Mouse (Mus musculus) liver, postnatal 0 days (tissue): Measurements from ENCODE around the gene Ubap1. TPM values are rescaled to one million over a fixed set of nuclear protein-coding genes. Genes with fewer than 3 reads are reported as not detected.

Source experiments
- ATAC-seq: fragments of 200-750 bp; cut with Nextera tagmentation; 2 replicates; pipeline ENCODE4 v1.8.0; 2017; ENCODE audit warnings: mild to moderate bottlenecking, moderate library complexity
- DNase-seq: peaks from one replicate; pipeline ENCODE4 v3.0.0-alpha.2; 2016
- H3K27ac ChIP-seq: fragments of 300-500 bp; sonication (generic); 2 replicates; pipeline ENCODE4 v1.5.1; 2014; ENCODE audit warnings: antibody characterized with exemption, moderate library complexity, mild to moderate bottlenecking, low read depth
- H3K27me3 ChIP-seq: fragments of 300-500 bp; sonication (generic); 2 replicates; pipeline ENCODE4 v1.6.1; 2014; ENCODE audit warnings: low read length, control low read depth, mixed read lengths; ENCODE audit not compliant: insufficient read depth
- H3K36me3 ChIP-seq: fragments of 300-500 bp; sonication (generic); replicated peaks from 2 replicates; pipeline ENCODE4 v1.6.1; 2014; ENCODE audit warnings: mild to moderate bottlenecking, control low read depth, low read length, moderate library complexity, mixed read lengths; ENCODE audit not compliant: insufficient read depth
- H3K4me1 ChIP-seq: fragments of 300-500 bp; sonication (generic); 2 replicates; pipeline ENCODE4 v1.6.1; 2014; ENCODE audit warnings: antibody characterized with exemption, mild to moderate bottlenecking, control low read depth; ENCODE audit not compliant: insufficient read depth
- H3K4me2 ChIP-seq: fragments of 300-500 bp; sonication (generic); 2 replicates; pipeline ENCODE4 v1.6.1; 2014; ENCODE audit warnings: low read depth, mild to moderate bottlenecking, low read length, moderate library complexity, mixed read lengths
- H3K4me3 ChIP-seq: fragments of 300-500 bp; sonication (generic); 2 replicates; pipeline ENCODE4 v1.5.1; 2014; ENCODE audit warnings: low read depth, low read length
- H3K9ac ChIP-seq: fragments of 300-500 bp; sonication (generic); replicated peaks from 2 replicates; pipeline ENCODE4 v1.6.1; 2014; ENCODE audit warnings: mild to moderate bottlenecking, moderate library complexity
- H3K9me3 ChIP-seq: fragments of 300-500 bp; sonication (generic); 2 replicates; pipeline ENCODE4 v1.6.1; 2016; ENCODE audit warnings: mild to moderate bottlenecking, control low read depth, low read length, mixed read lengths
- CTCF ChIP-seq: sonication (generic); IDR thresholded peaks from 2 replicates; pipeline ENCODE4 v1.5.1; 2016; ENCODE audit warnings: antibody characterized with exemption, low read depth
- EP300 ChIP-seq: IDR thresholded peaks from 2 replicates; pipeline ENCODE4 v1.6.1; 2016; ENCODE audit warnings: antibody characterized with exemption, low read depth, mild to moderate bottlenecking
- WGBS: fragments of 180-500 bp; shearing (Covaris S2); extraction: QIAGEN DNeasy Blood & Tissue Kit; methylation state at CpG from one replicate; pipeline ENCODE4 v1.1.7; 2014; ENCODE audit not compliant: insufficient replicate concordance; 5-methylcytosine and 5-hydroxymethylcytosine counted together
- polyA plus RNA-seq: library from polyadenylated mRNA; unstranded; fragments of >200 nt; fragmentation: Nextera tagmentation; extraction: Ambion mirVana; gene quantifications from 2 replicates; pipeline ENCODE4 v1.2.1, GENCODE M21; 2015

The Ubap1 gene
- polyA plus RNA-seq, 1 experiment from 2014 or later, result 25.6 TPM

- DNase-seq (no peak), ATAC-seq (peak; percentile 54)
- Histone ChIP-seq H3K9me3 (no peaks in the 10 kb centered on the region), H3K4me2 (peak overlapping the region; percentile 71), H3K27me3 (no peaks in the 10 kb centered on the region), H3K4me3 (peak overlapping the region; percentile 91), H3K27ac (peak overlapping the region; percentile 98), H3K9ac (peak overlapping the region; percentile 89), H3K4me1 (peaks cover 8% of the 10 kb centered on the region), H3K36me3 (peaks cover 3% of the 10 kb centered on the region; the same call in 1 of the 2 replicates)
- 2% methylated on average over 27 of the region's 28 CpGs for WGBS
- TF ChIP-seq EP300, result no peak
- TF ChIP-seq CTCF, result no peak
These were observed 399 bp downstream of the Ubap1 start for GRCm38 (mm10) chr4:41349199-41349591.

DNA sequence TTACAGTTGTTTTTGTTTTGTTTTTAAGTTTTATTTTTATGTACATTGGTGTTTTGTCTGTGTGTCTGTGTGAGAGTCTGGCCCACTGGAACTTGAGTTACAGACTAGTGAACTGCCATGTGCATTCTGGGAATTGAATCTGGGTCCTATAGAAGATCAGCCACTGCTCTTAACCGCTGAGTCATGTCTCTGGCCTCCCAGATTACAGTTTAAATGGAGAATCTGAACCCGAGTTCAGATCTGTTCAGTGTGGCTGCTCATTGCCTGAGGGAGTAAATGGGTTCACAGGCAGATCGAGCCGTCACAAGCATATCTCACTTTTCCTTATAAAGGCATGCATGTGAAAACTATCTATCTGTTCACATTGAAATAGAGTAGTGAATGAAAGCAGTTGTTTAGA is 4.0 kb downstream of the Ubap1 start:
- Histone ChIP-seq H3K4me3 (no peak overlapping the region), H3K4me2 (no peak overlapping the region), H3K9ac (no peak overlapping the region), H3K27me3 (no peaks in the 10 kb centered on the region), H3K9me3 (no peaks in the 10 kb centered on the region), H3K27ac (peak overlapping the region; percentile 26), H3K4me1 (peaks cover 15% of the 10 kb centered on the region), H3K36me3 (peaks cover 6% of the 10 kb centered on the region; the same call in 1 of the 2 replicates)
- 67% methylated on average over 4 of the region's 4 CpGs for WGBS
- no peak for TF ChIP-seq CTCF
- peak; percentile 48 for TF ChIP-seq EP300
- no peak for DNase-seq
- ATAC-seq, result peak; percentile 35

- no peak for DNase-seq
These were observed 4.5 kb downstream of the Ubap1 start for GRCm38 (mm10) chr4:41353265-41353664.

GRCm38 (mm10) chr4:41357154-41357553 is 8.4 kb downstream of the Ubap1 start:
- H3K27ac ChIP-seq, result no peak overlapping the region
- H3K4me1 ChIP-seq, result peaks cover 15% of the 10 kb centered on the region
- no peak for TF ChIP-seq CTCF
- no peak for TF ChIP-seq EP300
- ATAC-seq, result no peak
- no peaks in the 10 kb centered on the region for H3K9me3 ChIP-seq
- no peak overlapping the region for H3K9ac ChIP-seq
- no peak overlapping the region for H3K4me3 ChIP-seq
- no peaks in the 10 kb centered on the region for H3K27me3 ChIP-seq
- no peak for DNase-seq
- H3K36me3 ChIP-seq, result peaks cover 3% of the 10 kb centered on the region; the same call in 1 of the 2 replicates
- H3K4me2 ChIP-seq, result no peak overlapping the region
- 90% methylated on average over 2 of the region's 2 CpGs for WGBS

More at GRCm38 (mm10) chr4:41353265-41353664, 4.5 kb downstream of the Ubap1 start:
- TF ChIP-seq CTCF (peak; percentile 9; the same call in 1 of the 2 replicates), EP300 (no peak)
- Histone ChIP-seq H3K4me2 (no peak overlapping the region), H3K27me3 (no peaks in the 10 kb centered on the region), H3K4me1 (peaks cover 19% of the 10 kb centered on the region), H3K9ac (no peak overlapping the region), H3K36me3 (peaks cover 6% of the 10 kb centered on the region; the same call in 1 of the 2 replicates), H3K27ac (peak overlapping the region; percentile 26; the same call in 1 of the 2 replicates), H3K9me3 (no peaks in the 10 kb centered on the region), H3K4me3 (no peak overlapping the region)
- WGBS, result 70% methylated on average over 1 of the region's 1 CpGs
- ATAC-seq, result peak; percentile 35

- DNase-seq (no peak), ATAC-seq (no peak)
- Histone ChIP-seq H3K27ac (0 out of 2 replicates have a peak overlapping the region, but pooled peaks have one; percentile 30), H3K4me2 (no peak overlapping the region), H3K9ac (no peak overlapping the region), H3K27me3 (no peaks in the 10 kb centered on the region), H3K4me3 (no peak overlapping the region), H3K36me3 (peaks cover 3% of the 10 kb centered on the region; the same call in 1 of the 2 replicates), H3K9me3 (no peaks in the 10 kb centered on the region), H3K4me1 (peaks cover 15% of the 10 kb centered on the region)
- TF ChIP-seq EP300 (no peak), CTCF (no peak)
- 68% methylated on average over 2 of the region's 2 CpGs for WGBS
These were observed 9.9 kb downstream of the Ubap1 start for GRCm38 (mm10) chr4:41358669-41359068.

DNA sequence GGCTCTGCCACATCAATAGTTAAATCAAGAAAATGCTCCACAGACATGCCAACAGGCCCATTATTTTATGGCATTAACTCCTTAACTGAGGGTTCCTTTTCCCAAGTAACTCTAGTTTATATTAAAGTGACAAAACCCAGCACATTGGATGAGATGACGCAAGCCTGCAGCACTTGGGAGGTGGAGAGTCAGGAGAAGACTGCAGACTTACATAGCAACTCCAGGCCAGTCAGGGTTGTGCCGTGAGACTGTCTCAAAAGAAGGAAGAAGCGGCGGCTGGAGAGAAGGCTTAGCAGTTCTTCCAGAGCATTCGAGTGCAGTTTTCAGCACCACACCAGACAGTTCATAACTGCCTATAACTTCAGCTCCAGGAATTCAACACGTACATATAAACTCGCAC is 10.6 kb downstream of the Ubap1 start:
- no peak overlapping the region for H3K27ac ChIP-seq
- TF ChIP-seq CTCF, result no peak
- no peak for TF ChIP-seq EP300
- 77% methylated on average over 7 of the region's 7 CpGs for WGBS
- no peak for ATAC-seq
- H3K36me3 ChIP-seq, result peaks cover 3% of the 10 kb centered on the region; the same call in 1 of the 2 replicates
- no peaks in the 10 kb centered on the region for H3K27me3 ChIP-seq
- H3K9ac ChIP-seq, result no peak overlapping the region
- H3K9me3 ChIP-seq, result no peaks in the 10 kb centered on the region
- DNase-seq, result no peak
- peaks cover 15% of the 10 kb centered on the region; the same call in 1 of the 2 replicates for H3K4me1 ChIP-seq
- H3K4me2 ChIP-seq, result no peak overlapping the region
- no peak overlapping the region for H3K4me3 ChIP-seq
